Mouse (Mus musculus) MEL (cell line): ENCODE results near the gene Rps28.

Experiments
- CTCF ChIP-seq, 3 experiments: IDR thresholded peaks in 2 of 3; conservative IDR thresholded peaks in 1 of 3; 2 replicates each; pipeline ENCODE4 v1.5.1; 2011 to 2012; ENCODE audit warnings: low read length in 3 of 3, low read depth in 2 of 3, mild to moderate bottlenecking in 2 of 3, improper control_type of control experiment in 1 of 3, inconsistent platforms in 1 of 3, mixed read lengths in 1 of 3, moderate library complexity in 1 of 3; ENCODE audit not compliant: control insufficient read depth in 1 of 3, insufficient read depth in 1 of 3, poor library complexity in 1 of 3, severe bottlenecking in 1 of 3
- E2F4 ChIP-seq: IDR thresholded peaks from 2 replicates; pipeline ENCODE4 v1.6.1; 2011; ENCODE audit warnings: low read depth, low read length, improper control_type of control experiment, borderline replicate concordance
- POLR2A ChIP-seq, 2 experiments: IDR thresholded peaks; 2 replicates each; pipeline ENCODE4 v1.6.1; 2011 to 2012; ENCODE audit warnings: low read length in 2 of 2, mild to moderate bottlenecking in 2 of 2, control low read depth in 1 of 2, improper control_type of control experiment in 1 of 2, low read depth in 1 of 2, moderate library complexity in 1 of 2; ENCODE audit not compliant: control insufficient read depth in 1 of 2, insufficient read depth in 1 of 2, poor library complexity in 1 of 2

DNA sequence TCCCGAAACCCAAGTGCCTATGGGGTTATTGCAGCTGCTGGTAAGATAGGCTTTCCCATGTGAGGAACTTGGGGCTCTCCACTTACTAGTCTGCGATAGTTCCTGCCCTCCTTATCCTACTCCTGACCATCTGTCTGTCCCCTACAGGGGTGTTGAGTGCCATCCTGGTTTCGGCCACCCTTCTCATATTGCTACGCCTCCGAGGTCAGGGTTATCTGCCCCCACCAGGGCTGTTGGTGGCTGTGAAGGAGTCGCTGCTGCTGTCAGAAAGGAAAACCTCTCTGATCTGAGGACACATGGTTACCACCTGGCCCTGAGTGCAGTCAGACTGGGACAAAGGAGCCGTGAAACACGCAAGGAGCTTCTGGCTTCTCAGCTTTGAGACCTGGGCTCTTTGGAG is 23.8 kb upstream of the Rps28 start:
- TF ChIP-seq CTCF (IDR thresholded peaks at IDR 0.05 in 2 of 3, conservative IDR thresholded peaks at IDR 0.05 in 1 of 3; ENCODE audit: control insufficient read depth in 1 of 3, insufficient read depth in 1 of 3, low read depth in 2 of 3, low read length in 3 of 3, poor library complexity in 1 of 3, severe bottlenecking in 1 of 3) (no peak), POLR2A (IDR thresholded peaks at IDR 0.05; ENCODE audit: control insufficient read depth in 1 of 2, insufficient read depth in 1 of 2, low read depth in 1 of 2, low read length in 2 of 2, poor library complexity in 1 of 2) (no peak), E2F4 (no peak)
